Mouse (Mus musculus) left cerebral cortex, adult 8-10 months (tissue): ENCODE data around the gene Gm4175. TPM values are rescaled to one million over a fixed set of nuclear protein-coding genes. Genes with fewer than 3 reads are reported as not detected.
"Not testable (repeated sequence)": the region's sequence is repeated elsewhere in the genome, so short reads cannot be mapped to it uniquely, and the experiment has no call there.

Experiments
- DNase-seq, 2 experiments: peaks; one replicate each; pipeline ENCODE4 v3.0.0; 2022; ENCODE audit warnings: low spot score in 2 of 2
- total RNA-seq, 4 experiments: library from RNA; stranded (reverse); gene quantifications; 2 replicates each; pipeline ENCODE4 v1.2.4; 2022

Gene Gm4175
- not detected for total RNA-seq

DNA sequence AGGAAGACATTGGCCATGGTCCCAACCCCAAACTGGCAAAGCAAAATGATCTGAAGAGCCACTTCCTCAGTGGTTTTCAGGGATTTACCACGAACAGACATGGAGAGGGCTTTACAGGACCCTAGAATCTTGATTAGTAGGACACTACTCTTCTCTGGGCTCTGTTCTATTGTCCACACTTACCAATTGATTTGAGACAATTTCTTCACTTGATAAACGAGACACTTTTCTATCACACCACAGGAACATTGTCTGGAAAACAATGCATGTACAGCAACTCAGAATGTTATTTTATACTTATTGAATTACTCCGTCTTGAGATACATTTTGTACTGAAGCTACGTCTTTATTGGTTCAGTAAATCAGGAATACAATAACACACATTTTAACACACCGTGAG, at the start of gene Gm4175:
Gene Gm4175, minus strand, starts transcription at position 101 of the 400 bp plus-strand sequence.
- not testable (repeated sequence) for DNase-seq

DNA sequence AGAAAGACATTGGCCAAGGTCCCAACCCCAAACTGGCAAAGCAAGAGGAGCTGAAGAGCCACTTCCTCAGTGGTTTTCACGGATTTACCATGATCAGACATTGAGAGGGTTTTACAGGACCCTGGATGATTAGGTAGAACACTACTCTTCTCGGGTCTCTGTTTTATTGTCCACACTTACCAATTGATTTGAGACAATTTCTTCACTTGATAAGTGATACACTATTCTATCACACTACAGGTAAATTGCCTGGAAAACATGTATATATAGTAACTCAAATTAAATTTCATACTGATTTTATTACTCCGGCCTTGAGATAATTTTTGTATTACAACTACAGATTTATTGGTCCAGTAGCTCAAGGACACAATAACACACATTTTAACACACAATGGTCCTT, 35.4 kb upstream of the Gm4175 start, which contains the start of gene Gm4177:
Gene Gm4177, minus strand, starts transcription at position 101 of the 400 bp plus-strand sequence.
- DNase-seq: not testable (repeated sequence)

Other genes with a start within 250 kb of the Gm4175 start
- not detected for gene Vmn1r130, start 249.7 kb downstream of the Gm4175 start, total RNA-seq
- gene Vmn1r131, start 215.4 kb downstream of the Gm4175 start, total RNA-seq: not detected
- gene Vmn1r132, start 147.4 kb downstream of the Gm4175 start, total RNA-seq: not detected
- not detected for gene Gm4177, start 35.3 kb upstream of the Gm4175 start, total RNA-seq
- not detected for gene Vmn1r135, start 70.9 kb upstream of the Gm4175 start, total RNA-seq
- gene Gm5725, start 82.8 kb upstream of the Gm4175 start, total RNA-seq: not detected
- gene Gm5891, start 159.8 kb upstream of the Gm4175 start, total RNA-seq: not detected
- not detected for gene Vmn1r137, start 233.1 kb upstream of the Gm4175 start, total RNA-seq